Mouse (Mus musculus) testis, postnatal 10 days (tissue): ENCODE results near the gene Tssk6.

Source experiments
- DNase-seq: peaks from one replicate; pipeline ENCODE4 v3.0.0; 2021; ENCODE audit warnings: low spot score

Tssk6 gene

DNA sequence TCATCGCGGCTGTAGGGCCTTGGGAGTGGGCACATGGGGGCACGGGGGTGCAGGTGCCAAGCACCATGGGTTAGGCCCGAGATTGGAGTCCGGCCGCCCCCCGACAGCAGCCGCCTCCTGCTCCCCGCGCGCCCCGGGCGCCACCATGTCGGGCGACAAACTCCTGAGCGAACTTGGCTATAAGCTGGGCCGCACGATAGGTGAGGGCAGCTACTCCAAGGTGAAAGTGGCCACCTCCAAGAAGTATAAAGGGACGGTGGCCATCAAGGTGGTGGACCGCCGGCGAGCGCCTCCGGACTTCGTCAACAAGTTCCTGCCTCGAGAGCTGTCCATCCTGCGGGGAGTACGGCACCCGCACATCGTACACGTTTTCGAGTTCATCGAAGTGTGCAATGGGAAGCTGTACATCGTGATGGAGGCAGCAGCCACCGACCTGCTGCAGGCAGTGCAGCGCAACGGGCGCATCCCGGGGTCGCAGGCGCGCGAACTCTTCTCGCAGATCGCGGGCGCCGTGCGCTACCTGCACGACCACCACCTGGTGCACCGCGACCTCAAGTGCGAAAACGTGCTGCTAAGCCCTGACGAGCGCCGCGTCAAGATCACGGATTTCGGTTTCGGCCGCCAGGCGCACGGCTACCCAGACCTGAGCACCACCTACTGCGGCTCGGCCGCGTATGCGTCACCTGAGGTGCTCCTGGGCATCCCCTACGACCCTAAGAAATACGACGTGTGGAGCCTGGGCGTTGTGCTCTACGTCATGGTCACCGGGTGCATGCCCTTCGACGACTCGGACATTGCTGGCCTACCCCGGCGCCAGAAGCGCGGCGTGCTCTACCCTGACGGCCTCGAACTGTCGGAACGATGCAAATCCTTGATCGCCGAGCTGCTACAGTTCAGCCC is at the start of gene Tssk6, which contains the start of the genes Ndufa13 and Yjefn3:
Gene Tssk6 (plus strand): TSS at position 22 of the 900 bp plus-strand sequence.
Gene Ndufa13 (minus strand): TSS at position 396 of the 900 bp plus-strand sequence.
Gene Yjefn3 (minus strand): TSS at position 550 of the 900 bp plus-strand sequence.
- DNase-seq = peak; percentile 67

DNA sequence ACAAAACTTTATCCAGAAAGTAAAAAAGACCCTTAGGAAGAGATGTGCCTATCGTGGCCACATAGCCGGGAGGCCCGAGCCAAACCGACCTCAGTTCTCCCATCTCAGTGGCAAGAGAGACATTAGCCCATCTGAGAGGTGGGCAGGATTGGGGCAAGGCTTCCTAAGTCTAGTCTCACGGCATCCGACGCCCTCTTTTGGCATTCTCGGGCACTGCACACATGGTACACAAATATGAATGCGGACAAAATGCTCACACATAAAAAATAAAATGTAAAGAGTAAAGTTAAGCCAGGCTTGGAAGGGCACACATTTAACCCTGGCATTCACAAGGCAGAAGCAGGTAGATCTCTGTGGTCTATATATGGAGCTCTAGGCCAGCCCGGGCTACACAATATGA is 48.1 kb upstream of the Tssk6 start:
- DNase-seq = no peak

DNA sequence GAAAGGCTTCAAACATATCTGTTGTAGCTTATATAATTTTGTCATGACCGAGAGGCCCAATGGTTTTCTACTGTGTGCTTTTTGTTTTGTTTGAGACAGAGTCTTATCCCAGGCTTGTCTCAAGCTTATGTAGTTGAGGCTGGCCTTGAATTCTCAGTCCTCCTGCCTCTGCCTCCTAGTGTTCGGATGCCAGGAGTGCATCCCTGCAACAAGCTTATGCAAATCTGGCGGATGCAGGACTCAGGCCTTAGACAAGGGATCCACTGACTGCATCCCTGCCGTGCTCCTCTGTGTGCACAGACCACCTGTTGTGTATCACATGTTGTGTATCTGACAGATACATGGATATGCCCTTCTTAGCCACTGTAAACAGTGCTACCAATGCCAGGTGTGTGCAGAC is 41.2 kb upstream of the Tssk6 start:
- no peak for DNase-seq

DNA sequence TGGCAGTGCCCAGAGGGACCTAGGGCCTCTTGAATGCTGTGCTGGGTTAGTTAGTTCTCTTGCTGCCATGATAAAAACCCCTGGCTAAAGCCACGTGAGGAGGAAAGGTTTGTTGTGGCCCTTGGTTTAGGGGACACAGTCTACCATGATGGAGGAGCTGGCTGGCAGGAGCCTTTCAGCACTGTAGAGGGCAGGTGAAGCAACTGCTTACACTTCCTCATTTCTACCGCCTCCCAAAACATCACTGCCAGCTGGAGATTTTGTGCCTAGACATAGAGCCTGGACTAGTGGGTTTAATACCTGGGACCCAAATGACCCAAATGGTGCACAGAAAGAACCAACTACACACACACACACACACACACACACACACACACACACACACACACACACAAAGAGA is 40.7 kb upstream of the Tssk6 start:
- DNase-seq = no peak

DNA sequence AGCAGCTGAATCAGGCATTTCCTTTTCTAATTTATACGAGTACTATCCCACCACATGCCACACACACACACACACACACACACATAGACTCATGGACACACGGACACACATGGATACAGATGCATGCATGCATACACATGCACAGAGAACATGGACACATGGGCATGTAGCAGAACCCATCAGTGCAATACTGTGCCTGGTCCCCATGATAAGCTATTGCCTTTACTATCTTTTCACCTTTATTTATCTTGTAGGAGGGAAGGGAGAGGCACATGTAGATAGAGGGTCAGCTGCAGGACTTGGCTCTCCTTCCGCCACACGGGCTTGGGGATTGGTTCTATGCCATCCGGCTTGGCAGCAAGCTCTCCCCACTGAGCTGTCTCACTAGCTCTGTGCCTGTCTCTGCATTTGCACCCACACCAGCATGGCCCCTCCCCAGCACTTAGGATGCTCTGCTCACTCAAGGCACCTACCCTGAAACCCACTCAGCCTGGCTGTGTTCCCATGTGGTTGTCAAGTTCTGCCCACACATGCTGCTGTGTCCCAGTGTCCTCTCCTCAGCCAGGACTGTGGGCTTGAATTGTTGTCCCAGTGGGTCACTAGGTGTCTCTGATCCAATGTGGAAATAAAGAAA is 38.5 kb upstream of the Tssk6 start:
- DNase-seq = no peak

DNA sequence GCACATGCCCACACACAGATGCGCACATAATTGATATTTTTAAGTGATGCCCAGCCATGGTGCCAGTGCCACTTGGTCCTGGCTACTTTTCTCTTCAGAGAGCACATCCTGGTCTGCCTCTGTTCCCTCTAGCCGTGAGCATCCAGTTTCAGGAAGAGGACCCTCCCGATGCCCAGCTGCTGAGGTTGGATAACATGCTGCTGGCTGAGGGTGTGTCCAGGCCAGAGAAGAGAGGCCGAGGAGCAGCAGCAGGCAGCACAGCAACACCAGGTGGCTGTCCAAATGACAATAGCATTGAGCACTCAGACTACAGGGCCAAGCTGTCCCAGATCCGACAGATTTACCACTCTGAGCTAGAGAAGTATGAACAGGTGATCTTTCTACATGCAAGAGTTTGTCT is 37.8 kb upstream of the Tssk6 start:
- no peak for DNase-seq

DNA sequence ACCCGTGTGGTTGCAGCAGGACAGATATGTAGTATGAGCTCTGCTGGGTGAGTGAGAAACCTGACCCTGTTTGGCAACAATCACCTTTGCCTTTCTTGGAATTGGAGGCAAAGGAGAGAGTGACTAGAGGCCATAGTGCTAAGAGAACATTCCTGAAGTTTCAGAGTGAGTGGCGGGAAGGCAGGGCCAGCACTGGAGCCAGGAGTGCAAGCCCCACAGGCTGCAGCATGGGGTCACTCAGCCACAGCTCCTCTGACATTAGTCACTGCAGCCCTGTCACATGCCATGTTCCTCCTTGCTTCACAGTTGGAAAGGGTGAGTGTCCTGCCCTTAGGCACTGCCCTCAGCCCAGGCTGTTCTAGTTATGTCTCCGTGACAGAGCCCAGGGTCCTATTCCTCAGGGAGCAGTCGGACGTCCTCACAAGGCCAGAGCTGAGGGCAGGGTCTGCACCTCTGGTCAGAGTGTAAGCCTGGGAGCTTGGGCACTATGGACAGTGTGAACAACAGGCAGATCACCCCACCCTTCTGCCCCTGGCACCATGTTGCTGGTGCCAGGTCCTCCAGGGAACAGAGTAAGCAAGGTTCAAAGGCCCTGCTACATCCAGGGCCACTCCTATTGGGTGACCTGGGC is 34.2 kb upstream of the Tssk6 start:
- DNase-seq = no peak

DNA sequence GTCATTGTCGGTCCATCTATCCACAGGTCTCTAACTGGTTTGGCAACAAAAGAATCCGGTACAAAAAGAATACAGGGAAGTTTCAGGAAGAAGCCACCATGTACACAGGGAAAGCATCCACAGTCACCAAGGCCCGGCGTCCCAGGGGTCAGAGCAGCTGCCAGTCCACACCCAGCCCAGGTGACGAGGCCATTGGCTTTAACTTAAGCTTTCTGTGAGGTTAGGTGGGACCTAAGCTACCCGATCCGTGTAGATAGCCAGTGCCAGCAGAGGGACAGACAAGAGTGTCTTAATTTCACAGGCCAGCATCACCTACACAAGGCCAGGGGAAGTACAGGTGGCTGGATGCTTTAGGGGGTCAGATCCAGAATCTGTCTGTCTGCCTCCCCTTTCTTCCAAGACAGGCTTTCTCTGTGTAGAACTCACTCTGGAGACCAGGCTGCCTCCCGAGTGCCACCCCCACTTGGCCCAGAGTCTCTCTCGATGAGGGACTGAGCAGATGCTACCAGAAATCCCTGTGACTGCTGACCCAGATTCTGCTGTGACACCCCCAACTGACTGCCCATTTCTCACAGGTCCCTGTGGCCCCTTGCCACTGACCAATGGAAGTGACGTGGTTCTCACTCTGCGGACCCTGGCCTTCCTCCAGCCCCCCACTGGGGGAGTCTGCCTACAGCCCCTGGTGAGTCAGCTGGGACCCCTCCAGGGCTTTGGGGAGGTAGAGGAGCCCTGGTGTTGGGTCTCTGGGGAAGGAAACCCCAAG is 31.8 kb upstream of the Tssk6 start:
- no peak for DNase-seq

DNA sequence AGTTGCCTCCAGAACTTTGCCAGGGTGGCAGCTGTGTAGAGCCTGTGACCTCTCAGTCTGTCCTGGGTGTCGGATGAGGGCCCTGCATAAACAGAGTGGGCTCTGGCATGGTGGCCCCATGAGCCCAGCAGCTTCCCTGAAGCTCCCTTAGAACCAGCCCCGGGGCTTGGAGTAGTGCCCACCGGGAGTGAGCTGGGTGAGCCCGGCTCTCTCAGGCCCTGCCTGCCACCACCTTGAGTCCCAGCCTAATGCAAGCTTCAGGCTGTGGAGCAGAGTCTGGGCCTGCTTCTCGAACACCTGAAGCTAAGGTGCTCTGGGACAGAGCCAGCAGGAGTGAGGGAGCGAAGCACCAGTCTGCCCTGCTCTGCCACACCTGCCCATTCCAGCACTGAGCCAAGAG is 31.1 kb upstream of the Tssk6 start:
- no peak for DNase-seq

DNA sequence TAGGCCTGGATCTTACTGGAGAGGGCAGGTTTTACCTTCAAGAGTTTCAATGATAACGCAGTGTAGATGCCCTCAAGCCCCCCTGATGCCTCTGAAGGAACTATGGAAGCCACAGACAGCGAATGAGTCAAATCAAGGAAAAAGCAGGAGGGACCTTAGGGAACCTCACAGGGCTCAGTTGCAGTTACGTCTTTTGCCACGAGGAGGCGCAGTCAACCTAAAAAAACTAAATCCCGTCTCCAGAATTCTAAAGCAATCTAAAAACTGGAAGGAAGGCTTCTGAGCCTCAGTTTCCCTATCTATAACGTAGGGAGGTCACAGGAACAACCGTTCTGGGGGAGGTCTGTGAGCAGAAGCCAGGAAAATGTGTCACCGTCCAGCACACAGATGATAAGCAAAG is 27.8 kb upstream of the Tssk6 start:
- DNase-seq = peak; percentile 82

DNA sequence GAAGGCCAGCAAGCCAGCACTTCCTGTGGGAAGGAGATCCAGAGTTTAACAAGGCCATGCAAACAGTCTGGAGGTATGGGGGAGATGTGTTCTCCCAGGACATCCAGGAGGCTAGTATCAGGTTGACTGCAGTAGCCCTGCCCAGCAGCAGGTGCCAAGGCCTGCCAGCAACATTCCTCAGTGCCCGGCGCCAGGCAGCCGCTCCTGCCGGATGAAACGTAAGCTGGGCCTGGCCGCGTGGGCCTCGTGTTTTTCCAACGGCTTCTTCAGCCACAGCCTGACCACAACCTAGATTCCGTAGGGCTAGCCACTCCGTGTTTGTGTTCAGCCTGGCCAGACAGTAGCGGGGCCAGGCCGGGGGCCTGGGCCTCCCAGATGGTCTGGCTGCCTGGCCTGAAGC is 27.3 kb upstream of the Tssk6 start:
- DNase-seq = no peak

DNA sequence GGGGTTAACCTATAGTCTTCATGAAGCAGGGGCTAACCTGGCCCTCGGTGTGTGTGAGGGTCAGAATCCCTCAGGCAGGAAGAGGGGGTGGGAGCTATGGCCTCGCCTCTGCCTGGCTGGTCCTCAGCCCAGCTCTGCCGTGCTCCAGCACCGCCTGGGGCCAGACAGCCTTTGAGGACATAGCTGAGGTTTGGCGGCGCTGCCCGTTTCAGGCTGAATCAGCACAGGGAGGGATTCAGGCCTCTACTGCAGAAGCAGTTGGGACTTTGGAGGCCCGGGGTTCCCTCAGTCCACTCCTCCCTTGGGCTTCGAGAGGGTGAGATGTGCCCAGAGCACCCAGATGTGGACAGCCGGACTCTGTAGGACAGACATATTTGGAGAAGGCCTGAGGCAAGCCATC is 25.9 kb upstream of the Tssk6 start:
- DNase-seq = no peak

DNA sequence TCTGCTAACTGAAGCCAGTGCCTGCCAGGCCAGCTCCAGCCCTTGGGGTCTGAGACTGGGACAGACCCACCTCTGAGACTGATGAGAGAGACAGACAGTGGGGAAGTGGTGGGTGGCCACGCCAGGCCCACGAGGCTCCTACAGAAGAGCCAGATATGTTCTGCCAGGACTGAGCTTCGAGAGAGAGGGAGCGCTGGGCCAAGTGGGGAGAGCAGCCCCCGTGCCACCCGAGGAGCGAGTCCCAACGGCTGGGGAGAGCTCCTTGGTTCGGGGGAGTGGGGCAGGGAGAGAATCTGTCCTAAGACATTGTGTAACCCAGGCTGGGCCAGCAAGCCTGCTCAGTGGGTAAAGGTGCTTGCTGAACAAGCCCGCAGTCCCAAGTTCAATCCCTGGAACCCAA is 25.0 kb upstream of the Tssk6 start:
- no peak for DNase-seq

DNA sequence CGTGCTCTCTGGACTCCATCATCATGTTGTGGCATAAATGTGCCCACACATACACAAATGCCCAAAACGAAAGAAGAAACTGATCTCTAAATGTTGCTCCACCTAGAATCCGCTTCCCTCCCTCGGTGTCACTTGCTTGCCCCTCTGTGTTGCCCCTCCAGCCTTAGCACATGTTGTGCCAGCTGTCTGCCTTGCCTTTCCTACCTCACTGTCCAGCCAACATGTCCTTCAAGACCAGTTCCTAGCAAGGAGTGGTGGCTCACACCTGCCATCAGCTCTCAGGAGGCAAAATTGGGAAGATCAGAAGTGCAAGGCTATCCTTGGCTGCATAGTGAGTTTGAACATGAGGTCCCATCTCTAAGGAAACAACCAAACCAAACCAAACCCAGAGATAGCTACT is 24.6 kb upstream of the Tssk6 start:
- no peak for DNase-seq

DNA sequence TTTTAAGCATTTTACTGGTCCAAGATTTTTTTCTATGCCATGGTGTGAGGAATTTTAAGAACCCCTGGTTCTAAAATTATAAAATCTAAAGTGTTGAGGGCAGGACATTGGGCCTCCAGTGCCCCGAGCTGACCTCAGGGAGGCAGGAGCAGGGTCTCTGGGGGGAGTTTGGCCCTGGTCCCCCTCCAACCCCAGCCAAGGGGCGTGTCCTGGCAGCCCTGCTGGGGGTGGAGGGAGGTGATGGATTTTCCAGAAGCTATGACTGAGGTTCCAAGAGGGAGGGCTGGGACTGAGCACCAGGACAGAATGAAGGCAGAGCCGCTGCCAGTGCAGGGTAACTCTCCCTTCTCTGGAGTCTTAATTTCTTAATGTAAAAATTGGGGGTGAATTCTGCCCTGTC is 24.0 kb upstream of the Tssk6 start:
- no peak for DNase-seq

DNA sequence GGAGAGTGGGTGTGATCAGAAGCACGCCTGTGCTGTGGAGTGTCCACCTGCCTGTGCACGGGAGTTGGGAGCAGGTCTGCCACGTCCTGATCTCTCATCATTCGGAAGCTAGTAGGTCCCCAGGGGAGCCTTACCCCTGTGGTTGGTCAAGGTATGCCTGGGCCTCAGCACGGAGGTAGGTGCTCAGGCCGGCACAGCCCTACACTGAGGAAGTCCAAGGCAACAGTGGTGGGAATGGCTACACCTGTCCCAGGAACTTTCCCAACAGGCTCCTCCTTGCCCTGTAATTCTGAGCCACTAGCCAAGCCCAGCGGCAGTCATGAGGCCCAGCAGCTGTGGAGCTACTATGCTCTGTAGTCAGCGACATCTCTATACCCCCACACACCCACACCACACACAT is 22.3 kb upstream of the Tssk6 start:
- no peak for DNase-seq

DNA sequence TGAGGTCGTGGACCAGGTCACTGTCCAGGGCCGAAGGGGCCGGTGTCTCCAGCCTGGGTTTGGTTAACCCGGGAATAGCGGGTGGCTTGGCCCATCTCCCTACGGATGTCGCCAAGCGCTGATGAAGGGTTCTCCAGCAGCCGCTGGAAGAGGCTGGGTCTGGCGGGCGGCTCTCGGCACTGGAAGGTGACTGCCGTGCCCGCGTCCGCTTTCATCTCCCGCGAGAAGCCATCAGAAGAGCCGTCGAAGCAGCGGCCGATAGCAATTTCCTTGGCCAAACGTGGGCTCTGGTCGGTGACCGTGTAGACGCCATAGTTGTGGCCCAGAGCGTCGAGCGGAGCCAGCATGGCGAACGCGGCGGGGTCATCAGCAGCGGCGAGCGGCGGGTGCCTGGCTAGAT is 21.1 kb upstream of the Tssk6 start:
- DNase-seq = no peak

DNA sequence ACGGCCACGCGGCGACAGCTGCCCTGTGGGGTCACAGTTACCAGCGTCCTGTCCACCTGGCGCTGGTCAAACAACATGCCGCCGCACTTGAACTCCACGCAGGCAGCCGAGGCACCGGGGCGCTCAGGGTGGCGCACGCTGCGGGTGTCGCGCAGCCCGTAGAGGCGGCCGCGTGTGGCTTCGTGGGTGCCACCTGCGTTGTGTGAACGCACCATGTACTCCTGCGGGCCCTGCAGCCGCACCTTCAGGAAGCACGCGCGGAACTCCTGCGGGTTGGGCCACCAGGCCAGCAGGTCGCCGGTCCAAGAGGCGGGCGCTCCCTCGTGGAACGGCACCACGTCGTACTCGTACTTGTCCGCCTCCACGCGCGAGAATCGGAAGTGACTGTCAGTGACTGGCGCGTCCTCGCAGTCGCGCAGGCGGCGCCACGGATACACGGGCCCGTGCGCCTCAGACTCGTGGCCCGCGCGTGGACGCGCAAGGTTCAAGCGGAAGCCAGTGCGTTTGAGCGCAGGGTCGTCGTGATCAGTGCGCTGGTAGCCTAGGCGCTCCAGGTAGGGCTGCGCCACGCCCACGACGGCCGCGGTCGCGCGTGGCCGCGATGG is 20.6 kb upstream of the Tssk6 start:
- peak; percentile 46 for DNase-seq

DNA sequence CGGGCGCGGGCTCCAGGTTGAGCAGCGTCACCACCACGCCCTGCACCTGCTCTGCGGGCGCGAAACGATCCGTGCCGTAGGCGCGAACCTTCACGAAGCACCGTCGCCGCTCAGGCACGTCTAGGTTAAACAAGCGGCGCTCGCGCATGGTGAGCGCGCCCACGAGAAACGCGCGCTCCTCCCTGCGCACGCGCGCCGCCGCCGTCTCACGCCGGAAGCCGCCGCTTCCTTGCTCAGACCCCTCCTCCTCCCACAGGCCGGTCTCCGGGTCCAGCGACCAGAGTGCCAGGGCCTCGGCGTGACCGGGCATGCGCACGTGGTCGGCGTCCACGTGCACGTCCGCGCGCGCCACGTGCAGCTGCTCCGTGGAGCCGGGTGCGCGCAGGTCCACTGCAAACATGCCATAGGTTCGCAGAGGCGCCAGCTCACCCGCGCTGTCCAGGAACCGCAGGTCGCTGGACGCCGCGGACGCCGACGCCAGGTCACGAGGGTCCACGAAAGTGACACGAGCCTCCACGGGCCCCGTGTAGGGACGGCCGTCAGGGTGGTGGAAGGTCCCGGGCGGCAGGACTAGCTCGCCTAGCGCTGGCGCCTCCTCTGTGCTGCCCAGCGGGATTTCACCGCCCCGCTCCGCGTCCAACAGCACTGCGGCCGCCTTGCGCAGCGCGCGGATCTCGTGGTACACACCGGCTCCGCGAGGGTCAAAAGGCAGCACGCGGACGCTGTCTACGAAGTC is 19.8 kb upstream of the Tssk6 start:
- peak; percentile 82 for DNase-seq

DNA sequence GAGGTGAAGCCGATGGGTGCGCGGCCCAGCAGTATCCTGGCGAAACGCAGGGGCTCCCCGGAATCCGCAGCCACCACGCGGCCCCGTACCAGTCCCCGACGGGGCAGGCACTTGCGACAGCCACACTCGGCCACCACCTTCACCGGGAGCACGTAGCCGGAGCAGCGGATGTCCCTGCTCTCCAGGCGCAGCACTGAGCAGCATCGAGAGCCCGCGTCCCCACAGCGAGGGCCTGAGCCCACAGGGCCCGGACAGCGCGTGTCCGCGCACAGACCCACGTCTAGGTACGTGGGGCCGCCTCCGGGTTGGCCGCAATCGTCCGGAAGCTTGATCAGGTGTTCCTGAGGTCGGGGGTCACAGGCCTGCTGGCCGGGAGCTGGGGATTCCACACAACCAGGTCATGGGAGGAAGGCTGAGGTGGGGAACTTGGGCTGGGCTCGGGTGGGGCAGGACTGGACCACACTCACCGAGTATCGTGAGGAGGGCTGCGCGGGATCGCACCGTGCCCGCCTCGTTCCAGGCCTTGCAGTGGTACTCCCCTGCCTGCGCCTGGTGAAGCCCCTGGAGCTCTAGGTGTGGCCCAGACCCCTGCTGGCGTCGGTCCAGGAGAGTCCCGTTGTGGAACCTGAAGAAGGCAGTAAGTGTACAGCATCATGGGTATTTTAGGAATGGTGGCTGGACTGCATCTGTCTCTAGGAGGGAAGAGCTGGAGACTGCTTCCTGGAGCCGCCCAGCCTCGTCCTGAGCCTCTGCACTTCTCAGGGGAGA is 19.0 kb upstream of the Tssk6 start:
- DNase-seq = peak; percentile 71
